Mouse (Mus musculus): ENCODE measurements around the gene Gm21188.
"Not testable (repeated sequence)": the region's sequence is repeated elsewhere in the genome, so short reads cannot be mapped to it uniquely, and the experiment has no call there.

The Gm21188 gene

DNA sequence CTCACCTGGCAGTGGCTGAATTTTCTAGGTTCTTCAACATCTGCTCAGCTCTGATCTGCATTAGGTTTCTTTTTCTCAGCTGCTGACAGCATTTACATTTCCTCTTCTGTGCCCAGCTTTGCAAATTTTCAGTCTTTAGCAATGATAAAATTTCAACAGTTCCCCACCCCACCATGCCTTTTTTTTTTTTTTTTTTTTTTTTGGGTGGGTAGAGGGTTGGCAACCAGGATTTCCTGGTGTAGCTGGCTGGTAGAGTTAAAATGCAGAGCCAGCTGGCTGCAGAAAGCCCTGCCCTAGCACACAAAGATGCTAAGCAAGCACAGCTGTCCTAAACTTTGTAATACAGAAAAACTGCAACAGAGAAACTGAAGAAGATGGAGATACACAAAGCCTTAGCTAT, at the start of gene Gm21188:
Gene Gm21188 (minus strand): TSS at position 110 of the 400 bp plus-strand sequence.
- not testable (repeated sequence) for DNase-seq (ENCODE audit: low read depth)

DNA sequence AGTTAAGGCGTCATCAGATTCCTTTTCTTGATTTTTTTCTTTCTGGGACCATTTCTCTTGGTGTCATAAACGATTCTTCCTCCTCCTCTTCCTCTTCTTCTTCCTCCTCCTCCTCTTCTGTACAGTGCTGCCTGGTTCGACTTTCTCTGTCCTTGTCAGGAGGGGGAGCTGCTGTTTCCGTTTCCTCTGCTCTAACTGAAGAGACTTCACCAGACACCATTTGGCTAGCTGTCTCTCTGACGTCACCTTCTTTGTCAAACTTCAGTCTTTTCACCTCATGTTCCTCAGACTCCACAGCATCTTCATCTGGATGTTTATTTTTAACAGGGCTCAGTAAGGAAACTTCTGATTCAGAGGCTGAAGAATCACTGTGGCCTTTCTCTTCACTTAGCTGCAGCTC, 47.3 kb upstream of the Gm21188 start:
- not testable (repeated sequence) for DNase-seq (ENCODE audit: low read depth)

DNA sequence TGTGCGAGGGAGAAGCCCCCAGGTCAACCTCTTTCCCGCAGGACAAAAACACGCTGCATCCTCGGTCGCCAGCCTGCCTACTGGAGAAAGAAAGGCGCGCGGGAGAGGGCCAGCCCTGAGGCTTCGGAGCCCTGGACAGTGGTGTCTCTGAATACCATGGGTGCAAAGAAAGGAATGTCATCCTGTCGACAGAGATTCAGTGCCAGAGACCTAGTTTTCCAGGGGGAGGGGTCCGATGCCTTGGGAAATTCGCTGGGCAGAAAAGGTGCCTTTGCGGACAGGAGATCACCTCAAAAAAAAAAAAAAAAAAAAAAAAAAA, 44.9 kb upstream of the Gm21188 start:
- not testable (repeated sequence) for DNase-seq (ENCODE audit: low read depth)

DNA sequence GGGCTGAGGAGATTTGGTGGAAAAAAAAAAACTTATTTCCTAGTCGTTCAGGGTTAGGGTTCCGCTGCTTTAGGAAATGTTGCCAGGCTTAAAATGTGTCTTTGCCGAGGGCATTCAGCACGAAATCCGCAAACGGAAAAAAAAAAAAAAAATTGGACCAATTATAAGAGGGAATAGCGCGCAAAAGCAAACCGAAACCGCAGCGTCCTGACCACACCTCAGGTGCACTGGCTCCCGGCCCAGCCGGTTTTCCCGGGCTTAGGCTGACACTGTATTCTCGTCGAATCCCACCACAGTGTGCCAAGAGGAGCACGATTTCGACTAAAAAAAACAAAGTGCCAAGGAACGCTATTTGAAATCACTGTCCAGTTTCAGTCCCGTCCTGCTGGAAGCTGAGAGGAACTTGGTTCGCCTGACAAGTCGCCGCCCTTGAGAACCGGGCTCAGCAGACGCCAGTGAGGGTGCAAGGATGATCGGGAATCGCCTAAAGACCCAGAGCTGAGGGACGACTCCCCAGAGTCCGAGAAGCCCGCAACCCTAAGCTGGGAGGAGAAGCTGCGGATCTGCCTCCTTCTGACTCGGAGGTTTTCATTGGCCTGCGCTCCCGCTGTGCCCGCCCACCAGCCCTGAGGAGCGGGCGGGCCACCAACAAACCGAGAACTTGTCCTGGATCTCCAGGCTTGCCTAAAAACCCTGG, 44.4 kb upstream of the Gm21188 start:
- DNase-seq (ENCODE audit: low read depth), result not testable (repeated sequence)

DNA sequence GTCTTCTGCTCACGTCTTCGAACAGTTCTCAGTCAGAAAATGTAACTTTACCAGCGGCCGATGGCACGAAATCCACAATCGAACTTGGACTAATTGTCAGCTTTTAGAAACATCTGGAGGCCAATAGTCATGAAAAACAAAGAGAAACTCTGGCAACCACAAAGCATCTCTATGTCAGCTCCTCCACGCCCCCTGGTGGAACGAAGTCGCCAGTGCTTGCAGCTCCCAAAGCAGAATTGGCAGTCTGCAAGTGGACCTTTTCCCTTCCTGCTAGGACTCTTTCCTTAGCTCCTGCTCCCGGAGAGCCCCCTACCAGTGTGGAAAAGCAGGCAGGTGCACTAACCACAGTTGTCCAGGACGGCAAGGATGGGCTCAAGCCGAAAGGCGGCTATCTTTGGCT, 41.0 kb upstream of the Gm21188 start:
- DNase-seq (ENCODE audit: low read depth), result not testable (repeated sequence)

DNA sequence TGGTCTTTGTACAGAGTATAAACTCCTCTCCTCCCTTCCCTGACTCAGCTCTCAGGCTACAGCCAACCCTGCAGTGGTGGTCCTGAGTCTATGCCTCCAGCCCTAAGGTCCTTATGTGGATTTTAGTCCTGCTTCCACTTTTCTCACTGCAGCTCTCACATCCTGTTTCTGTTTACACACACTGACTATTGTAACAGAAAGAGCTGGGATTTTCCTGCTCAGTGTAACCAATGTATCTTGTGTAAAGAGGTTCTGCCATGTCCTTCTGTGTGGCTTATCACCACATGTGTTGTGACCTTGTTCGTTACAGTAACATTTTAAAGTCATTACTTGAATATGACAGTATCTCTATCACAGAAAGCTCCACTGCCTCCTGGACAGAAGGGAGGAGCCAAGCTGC, 27.6 kb upstream of the Gm21188 start:
- not testable (repeated sequence) for DNase-seq (ENCODE audit: low read depth)

DNA sequence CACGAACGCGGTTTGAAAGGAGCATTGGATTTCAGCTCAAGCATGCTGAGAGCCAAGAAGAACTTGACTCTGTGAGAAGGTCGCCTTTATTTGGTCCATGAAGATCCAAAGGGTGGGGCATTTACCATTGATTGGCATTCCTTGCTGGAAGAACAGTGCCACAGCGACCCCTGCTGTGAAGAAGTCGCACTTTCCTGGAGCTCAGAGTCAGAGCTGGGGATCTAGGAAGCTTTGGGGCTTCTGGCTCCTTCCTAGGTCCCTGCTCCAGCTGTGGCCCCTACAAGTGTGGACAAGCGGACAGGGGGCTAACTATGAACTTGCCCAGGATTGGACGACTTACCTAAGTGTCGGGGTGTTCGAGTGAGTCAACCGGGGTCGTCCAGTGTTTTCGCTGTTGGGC, 18.9 kb upstream of the Gm21188 start:
- not testable (repeated sequence) for DNase-seq (ENCODE audit: low read depth)

DNA sequence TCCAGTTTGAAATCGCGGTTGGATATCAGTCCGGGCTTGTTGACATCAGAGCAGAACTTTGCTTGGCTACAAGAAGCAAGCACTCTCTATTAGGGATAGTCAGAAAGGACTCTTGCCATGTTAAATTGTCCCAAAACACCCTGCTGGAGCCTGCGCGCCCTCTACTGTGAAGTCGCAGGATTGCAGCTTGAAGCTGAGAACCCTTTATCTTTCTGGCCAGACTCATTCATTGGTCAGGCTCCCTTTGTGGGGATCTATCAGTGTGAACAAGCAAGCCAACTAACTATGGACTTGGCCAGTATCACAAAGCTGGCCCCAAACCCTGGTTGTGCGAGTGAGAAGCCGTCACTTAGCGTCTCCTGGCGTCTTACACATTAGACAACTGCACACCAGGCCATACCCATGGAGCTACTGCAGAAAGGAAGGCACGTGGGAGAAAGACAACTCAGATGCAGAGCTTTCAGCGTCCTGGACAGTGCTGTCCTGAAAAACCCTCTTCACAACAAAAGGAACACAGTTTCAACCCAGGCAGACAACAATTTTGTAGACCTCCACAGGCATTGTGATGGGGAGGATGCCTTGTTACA, 18.1 kb upstream of the Gm21188 start:
- not testable (repeated sequence) for DNase-seq (ENCODE audit: low read depth)

DNA sequence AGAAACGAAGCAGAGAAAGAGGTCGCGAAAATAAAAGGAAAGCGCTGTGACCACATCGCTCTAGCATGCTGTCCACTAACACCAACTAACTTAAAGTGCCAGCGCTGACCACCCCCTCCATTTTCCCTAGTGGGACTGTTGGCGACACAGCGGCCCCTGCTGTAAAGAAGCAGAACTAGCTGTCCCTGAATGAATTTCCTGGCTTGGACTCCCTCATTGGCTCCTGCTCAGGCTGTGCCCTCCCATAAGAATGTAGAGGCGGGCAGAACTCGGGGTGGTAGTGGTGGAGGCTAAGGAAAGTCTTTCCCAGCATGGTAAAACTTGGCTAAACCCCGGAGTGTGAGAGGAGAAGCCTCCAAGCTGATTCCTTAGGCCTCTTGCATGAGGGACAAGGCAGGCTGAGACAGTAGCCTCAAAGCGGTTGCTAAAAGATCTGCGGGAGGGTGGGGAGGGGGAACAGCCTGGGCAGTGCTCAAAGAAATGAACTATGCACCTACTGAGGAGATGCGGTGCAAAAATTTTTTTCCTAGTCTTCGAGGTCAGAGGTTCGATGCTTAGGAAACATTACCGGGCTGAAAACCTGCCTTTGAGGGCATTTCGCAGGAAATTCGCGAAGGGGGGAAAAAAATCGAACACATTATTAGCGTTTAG, 11.6 kb upstream of the Gm21188 start:
- DNase-seq (ENCODE audit: low read depth), result not testable (repeated sequence)

DNA sequence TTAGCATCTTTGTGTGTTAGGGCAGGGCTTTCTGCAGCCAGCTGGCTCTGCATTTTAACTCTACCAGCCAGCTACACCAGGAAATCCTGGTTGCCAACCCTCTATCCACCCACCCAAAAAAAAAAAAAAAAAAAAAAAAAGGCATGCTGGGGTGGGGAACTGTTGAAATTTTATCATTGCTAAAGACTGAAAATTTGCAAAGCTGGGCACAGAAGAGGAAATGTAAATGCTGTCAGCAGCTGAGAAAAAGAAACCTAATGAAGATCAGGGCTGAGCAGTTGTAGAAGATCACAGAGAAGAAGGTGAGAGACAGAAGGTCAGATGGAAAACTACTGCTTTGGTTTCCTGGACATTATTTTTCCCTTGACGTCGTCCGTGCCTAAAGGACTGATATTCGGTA, 10.9 kb upstream of the Gm21188 start:
- not testable (repeated sequence) for DNase-seq (ENCODE audit: low read depth)

DNA sequence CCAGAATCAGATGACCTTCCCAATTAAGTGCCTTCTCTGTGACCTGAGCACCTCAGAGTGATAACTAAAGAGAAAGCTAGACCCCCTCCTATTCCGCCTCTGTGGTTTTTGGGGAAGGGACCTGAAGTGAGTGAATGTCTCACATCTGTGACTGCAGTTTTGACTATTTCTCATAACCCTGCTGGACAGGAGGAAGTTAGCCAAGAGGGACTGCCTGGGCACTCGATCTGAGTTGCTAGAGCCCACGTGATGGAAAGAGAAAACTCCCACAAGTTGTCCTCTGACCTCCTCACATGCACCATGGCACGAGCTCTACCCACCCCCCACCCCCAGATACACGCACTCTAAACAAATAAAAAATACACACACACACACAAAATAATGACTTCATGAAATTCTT, 3.4 kb downstream of the Gm21188 start:
- DNase-seq (ENCODE audit: low read depth), result not testable (repeated sequence)

DNA sequence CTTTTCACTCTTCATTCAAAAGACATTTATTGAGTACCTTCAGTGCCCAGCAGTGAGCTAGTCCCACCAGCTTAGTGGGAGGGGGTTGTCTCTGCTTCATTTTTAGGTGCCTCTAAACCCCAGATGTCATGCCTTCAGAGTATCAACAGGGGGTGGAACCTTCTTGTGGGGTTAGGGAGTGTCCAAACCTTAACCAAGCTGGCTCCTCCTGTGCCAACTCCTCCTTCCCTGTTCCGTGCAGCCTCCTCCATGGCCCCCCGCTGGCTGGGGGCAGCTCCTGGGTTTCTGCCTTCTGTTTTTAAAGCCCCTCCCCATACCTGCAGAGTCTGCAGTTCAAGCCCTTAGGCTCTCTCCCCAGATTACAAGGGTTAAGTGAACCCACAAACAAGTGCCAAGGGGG, 3.8 kb downstream of the Gm21188 start:
- DNase-seq (ENCODE audit: low read depth), result not testable (repeated sequence)

DNA sequence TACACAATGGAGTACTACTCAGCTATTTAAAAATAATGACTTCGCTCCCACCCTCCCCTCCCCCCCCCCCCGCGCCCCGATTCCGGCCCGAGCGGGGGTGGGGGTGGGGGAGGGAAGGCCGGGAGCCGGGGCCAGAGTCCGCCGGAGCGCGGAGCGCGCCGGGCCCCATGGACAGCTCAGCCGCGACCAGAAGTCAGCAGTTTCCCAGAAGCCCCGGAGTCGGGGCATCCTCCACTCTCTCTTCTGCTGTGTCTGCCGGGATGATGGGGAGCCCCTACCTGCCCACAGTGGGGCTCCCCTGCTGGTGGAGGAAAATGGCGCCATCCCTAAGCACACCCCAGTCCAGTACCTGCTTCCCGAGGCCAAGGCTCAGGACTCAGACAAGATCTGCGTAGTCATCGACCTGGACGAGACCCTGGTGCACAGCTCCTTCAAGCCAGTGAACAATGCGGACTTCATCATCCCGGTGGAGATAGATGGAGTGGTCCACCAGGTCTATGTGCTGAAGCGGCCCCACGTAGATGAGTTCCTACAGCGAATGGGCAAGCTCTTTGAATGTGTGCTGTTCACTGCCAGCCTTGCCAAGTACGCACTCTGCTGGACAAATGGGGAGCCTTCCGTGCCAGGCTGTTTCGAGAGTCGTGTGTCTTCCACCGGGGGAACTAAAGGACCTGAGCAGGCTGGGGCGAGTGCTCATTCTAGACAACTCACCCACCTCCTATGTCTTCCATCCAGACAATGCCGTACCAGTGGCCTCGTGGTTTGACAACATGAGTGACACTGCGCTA, 5.4 kb downstream of the Gm21188 start:
- DNase-seq (ENCODE audit: low read depth), result not testable (repeated sequence)

DNA sequence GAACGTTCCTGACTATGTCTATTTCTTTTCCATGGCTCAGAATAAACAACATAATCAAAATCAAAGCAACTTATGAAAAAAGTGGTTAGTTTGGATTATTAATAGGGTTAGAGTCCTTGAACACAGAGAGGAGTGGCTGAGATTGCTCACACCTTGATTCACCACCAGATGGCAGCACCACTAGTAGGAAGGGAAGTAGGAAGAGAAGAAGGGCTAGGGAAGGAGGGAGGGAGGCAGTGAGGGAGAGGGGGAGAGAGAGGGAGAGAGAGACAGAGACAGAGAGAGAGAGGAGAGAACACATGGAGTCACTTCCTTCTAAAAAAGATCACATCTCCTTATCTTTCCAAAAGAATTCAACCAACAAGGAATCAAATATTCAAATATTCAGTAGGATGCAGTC, 10.8 kb downstream of the Gm21188 start:
- not testable (repeated sequence) for DNase-seq (ENCODE audit: low read depth)

DNA sequence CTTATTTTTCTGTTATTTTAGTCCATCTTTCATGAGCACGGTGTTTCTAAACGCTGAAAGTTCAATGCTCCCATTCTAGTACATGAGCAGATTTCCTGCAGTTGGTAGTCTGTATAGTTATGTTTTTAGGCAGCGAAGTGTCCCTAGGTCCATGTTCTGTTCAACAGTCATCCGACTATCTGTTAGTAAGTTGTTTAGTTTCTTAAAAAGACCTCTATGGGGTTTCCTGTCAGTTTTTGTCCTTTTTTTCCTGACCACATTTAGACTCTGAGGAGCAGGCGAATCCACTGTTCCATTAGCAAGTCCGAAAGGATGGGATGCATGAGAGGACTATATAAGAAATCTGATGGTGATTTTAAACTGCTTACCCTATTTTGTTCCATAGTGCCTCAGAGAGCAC, 14.1 kb downstream of the Gm21188 start:
- DNase-seq (ENCODE audit: low read depth), result not testable (repeated sequence)

DNA sequence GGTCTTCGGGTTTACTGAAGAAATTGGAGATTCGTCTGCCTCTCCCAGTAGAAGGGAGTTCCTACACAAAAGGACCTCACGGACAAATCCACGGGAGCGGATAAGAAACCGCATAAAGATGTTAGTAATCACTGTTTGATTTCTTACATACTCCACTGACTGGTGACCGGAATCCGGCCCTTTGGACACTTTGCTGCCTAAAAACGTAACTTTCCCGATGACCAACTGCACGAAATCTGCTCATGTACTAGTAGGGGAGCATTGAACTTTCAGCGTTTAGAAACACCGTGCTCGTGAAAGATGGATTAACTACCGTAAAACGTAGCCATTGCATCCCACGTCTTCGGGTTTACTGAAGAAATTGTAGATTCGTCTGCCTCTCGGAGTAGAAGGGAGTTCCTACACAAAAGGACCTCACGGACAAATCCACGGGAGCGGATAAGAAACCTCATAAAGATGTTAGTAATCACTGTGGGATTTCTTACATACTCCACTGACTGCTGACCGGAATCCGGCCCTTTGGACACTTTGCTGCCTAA, 15.3 kb downstream of the Gm21188 start:
- not testable (repeated sequence) for DNase-seq (ENCODE audit: low read depth)

DNA sequence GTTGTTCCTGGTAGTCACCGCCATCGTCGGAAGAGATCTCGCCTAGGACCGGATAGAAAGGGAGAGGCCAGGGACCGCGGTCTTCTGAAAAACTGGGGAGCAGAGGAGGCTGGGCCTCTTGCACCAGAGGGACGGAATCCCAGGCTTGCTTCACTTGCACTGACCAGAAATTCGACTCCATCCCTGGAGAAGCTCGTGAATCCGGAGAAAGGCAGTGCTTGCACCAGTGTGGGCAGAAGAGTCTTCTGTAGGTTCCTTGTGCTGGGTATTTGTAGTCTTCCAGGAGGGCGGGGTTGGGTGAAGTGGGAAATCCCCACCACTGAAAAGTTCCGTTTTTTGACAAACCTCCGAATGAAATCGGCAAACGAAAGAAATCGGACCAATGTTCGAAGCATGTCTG, 16.8 kb downstream of the Gm21188 start:
- DNase-seq (ENCODE audit: low read depth), result not testable (repeated sequence)

DNA sequence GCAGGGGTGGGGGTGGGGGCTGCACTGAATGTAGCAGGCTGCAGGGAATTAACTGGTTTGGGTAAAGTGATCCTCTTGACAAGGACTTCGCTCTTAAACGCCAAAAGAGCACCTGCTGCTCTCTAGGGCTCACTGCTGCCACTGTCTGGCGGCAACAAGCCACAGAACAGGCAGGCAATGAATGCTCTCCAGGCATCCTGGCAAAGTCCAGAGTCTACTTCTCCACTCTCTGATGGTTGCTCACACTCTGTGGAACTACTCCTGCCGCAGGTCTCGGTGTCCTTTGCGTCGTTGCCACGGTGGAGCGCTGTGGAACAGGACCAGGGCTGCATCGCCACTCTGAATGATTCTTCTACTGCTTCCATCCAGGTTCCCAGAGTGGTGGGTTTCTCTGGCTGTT, 17.4 kb downstream of the Gm21188 start:
- not testable (repeated sequence) for DNase-seq (ENCODE audit: low read depth)

DNA sequence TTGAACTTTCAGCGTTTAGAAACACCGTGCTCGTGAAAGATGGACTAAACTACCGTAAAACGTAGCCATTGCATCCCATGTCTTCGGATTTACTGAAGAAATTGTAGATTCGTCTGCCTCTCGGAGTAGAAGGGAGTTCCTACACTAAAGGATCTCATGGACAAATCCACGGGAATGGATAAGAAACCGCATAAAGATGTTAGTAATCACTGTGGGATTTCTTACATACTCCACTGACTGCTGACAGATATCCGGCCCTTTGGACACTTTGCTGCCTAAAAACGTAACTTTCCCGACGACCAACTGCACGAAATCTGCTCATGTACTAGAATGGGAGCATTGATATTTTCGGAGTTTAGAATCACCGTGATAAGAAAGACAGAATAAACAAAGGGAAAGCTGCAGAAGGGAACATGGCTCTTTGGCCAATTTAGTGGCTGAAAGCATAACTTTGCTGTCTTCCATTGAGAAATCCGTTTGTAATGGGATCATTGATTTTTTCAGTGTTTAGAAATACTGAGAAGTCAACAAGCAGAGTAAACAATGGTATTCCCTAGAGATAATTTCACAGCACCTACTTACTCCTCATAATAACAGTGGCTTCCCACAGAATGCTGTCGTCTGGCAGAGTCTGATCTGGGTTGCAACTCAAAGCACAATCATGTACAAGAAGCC, 18.3 kb downstream of the Gm21188 start:
- not testable (repeated sequence) for DNase-seq (ENCODE audit: low read depth)

DNA sequence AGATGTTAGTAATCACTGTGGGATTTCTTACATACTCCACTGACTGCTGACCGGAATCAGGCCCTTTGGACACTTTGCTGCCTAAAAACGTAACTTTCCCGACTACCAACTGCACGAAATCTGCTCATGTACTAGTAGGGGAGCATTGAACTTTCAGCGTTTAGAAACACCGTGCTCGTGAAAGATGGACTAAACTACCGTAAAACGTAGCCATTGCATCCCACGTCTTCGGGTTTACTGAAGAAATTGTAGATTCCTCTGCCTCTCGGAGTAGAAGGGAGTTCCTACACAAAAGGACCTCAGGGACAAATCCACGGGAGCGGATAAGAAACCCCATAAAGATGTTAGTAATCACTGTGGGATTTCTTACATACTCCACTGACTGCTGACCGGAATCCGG, 20.3 kb downstream of the Gm21188 start:
- not testable (repeated sequence) for DNase-seq (ENCODE audit: low read depth)

DNA sequence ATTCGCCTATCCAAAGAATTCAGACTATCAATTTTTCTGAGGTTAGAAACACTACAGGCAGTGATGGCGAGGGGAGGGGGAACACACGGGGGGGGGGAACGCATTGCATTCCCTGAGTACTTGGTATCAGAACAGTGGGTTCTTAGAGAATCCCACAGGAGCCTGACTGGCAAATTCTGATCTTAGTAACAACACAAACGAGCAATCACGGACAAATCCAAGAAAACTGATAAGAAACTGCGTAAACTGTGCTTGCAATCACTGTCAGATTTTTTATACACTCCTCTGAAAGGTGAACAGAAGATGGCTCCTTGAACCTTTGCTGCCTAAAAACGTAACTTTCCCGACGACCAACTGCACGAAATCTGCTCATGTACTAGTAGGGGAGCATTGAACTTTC, 24.6 kb downstream of the Gm21188 start:
- DNase-seq (ENCODE audit: low read depth), result not testable (repeated sequence)

DNA sequence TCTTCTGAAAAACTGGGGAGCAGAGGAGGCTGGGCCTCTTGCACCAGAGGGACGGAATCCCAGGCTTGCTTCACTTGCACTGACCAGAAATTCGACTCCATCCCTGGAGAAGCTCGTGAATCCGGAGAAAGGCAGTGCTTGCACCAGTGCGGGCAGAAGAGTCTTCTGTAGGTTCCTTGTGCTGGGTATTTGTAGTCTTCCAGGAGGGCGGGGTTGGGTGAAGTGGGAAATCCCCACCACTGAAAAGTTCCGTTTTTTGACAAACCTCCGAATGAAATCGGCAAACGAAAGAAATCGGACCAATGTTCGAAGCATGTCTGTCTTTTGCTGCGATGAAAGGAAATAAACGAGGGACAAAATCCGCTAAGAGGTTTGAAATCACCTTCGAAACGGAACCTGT, 25.1 kb downstream of the Gm21188 start, which contains the start of gene Gm36079:
Gene Gm36079 (minus strand): TSS at position 101 of the 400 bp plus-strand sequence.
- DNase-seq (ENCODE audit: low read depth), result not testable (repeated sequence)

All from c-Kit-positive CD71-positive TER-119-negative erythroid progenitor cells, embryonic 14.5 days (primary cell).